Mouse (Mus musculus): Measurements from ENCODE around the gene Reps1. TPM values are rescaled to one million over a fixed set of nuclear protein-coding genes. Genes with fewer than 3 reads are reported as not detected.
A peak's percentile ranks its signal among the peaks of the same experiment; 100 is the strongest.

The Reps1 gene
- 27.7 and 32.5 TPM in 2 replicates for polyA plus RNA-seq (2014; fragmentation: Nextera tagmentation; extraction: Ambion mirVana)

GRCm38 (mm10) chr10:18055696-18056390 lies at the start of gene Reps1:
TSS of gene Reps1 (plus strand) at chr10:18055861.
- ATAC-seq (ENCODE audit: insufficient read depth) (peak; percentile 82), DNase-seq (peak; percentile 70)
- H3K9ac ChIP-seq = peak within 1 kb of the TSS; percentile 93
- no peak for TF ChIP-seq CTCF (IDR thresholded peaks at IDR 0.05; ENCODE audit: low read depth)
- peak within 1 kb of the TSS; percentile 97 for H3K4me3 ChIP-seq (ENCODE audit: low read depth, low read length)
- no peaks in the 10 kb centered on the region for H3K27me3 ChIP-seq (ENCODE audit: insufficient read depth, low read length)
- no peaks in the 10 kb centered on the region for H3K36me3 ChIP-seq (ENCODE audit: insufficient read depth)
- H3K4me2 ChIP-seq = peak within 1 kb of the TSS; percentile 82
- under 1% methylated on average over 83 of the region's 90 CpGs for WGBS
- peak within 1 kb of the TSS; percentile 91 for H3K27ac ChIP-seq (ENCODE audit: low read depth)
- no peaks in the 10 kb centered on the region for H3K9me3 ChIP-seq (ENCODE audit: low read depth, low read length)
- peaks cover 6% of the 10 kb centered on the region for H3K4me1 ChIP-seq (ENCODE audit: insufficient read depth)

- peaks cover 3% of the 10 kb centered on the region; the same call in 1 of the 2 replicates for H3K36me3 ChIP-seq (ENCODE audit: insufficient read depth)
- DNase-seq (no peak), ATAC-seq (ENCODE audit: insufficient read depth) (no peak)
- H3K27me3 ChIP-seq (ENCODE audit: insufficient read depth, low read length) = no peaks in the 10 kb centered on the region
- H3K4me3 ChIP-seq (ENCODE audit: low read depth, low read length) = no peak overlapping the region
- 93% methylated on average over 1 of the region's 1 CpGs for WGBS
- no peaks in the 10 kb centered on the region for H3K9me3 ChIP-seq (ENCODE audit: low read depth, low read length)
- no peaks in the 10 kb centered on the region for H3K4me1 ChIP-seq (ENCODE audit: insufficient read depth)
- no peak overlapping the region for H3K4me2 ChIP-seq
- H3K27ac ChIP-seq (ENCODE audit: low read depth) = no peak overlapping the region
- TF ChIP-seq CTCF (IDR thresholded peaks at IDR 0.05; ENCODE audit: low read depth) = no peak
- H3K9ac ChIP-seq = no peak overlapping the region
These were observed 48.9 kb upstream of the Reps1 start for GRCm38 (mm10) chr10:18006756-18007155.

- no peak for ATAC-seq (ENCODE audit: insufficient read depth)
- peaks cover 6% of the 10 kb centered on the region; the same call in 1 of the 2 replicates for H3K36me3 ChIP-seq (ENCODE audit: insufficient read depth)
- H3K4me3 ChIP-seq (ENCODE audit: low read depth, low read length) = no peak overlapping the region
- H3K27me3 ChIP-seq (ENCODE audit: insufficient read depth, low read length) = no peaks in the 10 kb centered on the region
- H3K9me3 ChIP-seq (ENCODE audit: low read depth, low read length) = no peaks in the 10 kb centered on the region
- no peak overlapping the region for H3K27ac ChIP-seq (ENCODE audit: low read depth)
- H3K4me2 ChIP-seq = no peak overlapping the region
- 89% methylated on average over 3 of the region's 3 CpGs for WGBS
- H3K4me1 ChIP-seq (ENCODE audit: insufficient read depth) = no peaks in the 10 kb centered on the region
- H3K9ac ChIP-seq = no peak overlapping the region
- DNase-seq = no peak
- no peak for TF ChIP-seq CTCF (IDR thresholded peaks at IDR 0.05; ENCODE audit: low read depth)
These were observed 48.4 kb upstream of the Reps1 start for GRCm38 (mm10) chr10:18007243-18007642.

- no peaks in the 10 kb centered on the region for H3K4me1 ChIP-seq (ENCODE audit: insufficient read depth)
- no peak overlapping the region for H3K9ac ChIP-seq
- DNase-seq (no peak), ATAC-seq (ENCODE audit: insufficient read depth) (no peak)
- TF ChIP-seq CTCF (IDR thresholded peaks at IDR 0.05; ENCODE audit: low read depth) = no peak
- no peak overlapping the region for H3K4me3 ChIP-seq (ENCODE audit: low read depth, low read length)
- H3K36me3 ChIP-seq (ENCODE audit: insufficient read depth) = peaks cover 6% of the 10 kb centered on the region; the same call in 1 of the 2 replicates
- H3K4me2 ChIP-seq = no peak overlapping the region
- no peak overlapping the region for H3K27ac ChIP-seq (ENCODE audit: low read depth)
- no peaks in the 10 kb centered on the region for H3K9me3 ChIP-seq (ENCODE audit: low read depth, low read length)
- no peaks in the 10 kb centered on the region for H3K27me3 ChIP-seq (ENCODE audit: insufficient read depth, low read length)
These were observed 47.5 kb upstream of the Reps1 start for GRCm38 (mm10) chr10:18008118-18008517.

GRCm38 (mm10) chr10:18009744-18010143 lies 45.9 kb upstream of the Reps1 start:
- no peaks in the 10 kb centered on the region for H3K4me1 ChIP-seq (ENCODE audit: insufficient read depth)
- H3K4me2 ChIP-seq = no peak overlapping the region
- H3K4me3 ChIP-seq (ENCODE audit: low read depth, low read length) = no peak overlapping the region
- no peak for TF ChIP-seq CTCF (IDR thresholded peaks at IDR 0.05; ENCODE audit: low read depth)
- no peak overlapping the region for H3K9ac ChIP-seq
- 83% methylated on average over 1 of the region's 1 CpGs for WGBS
- no peak for DNase-seq
- H3K9me3 ChIP-seq (ENCODE audit: low read depth, low read length) = no peaks in the 10 kb centered on the region
- ATAC-seq (ENCODE audit: insufficient read depth) = no peak
- H3K27me3 ChIP-seq (ENCODE audit: insufficient read depth, low read length) = no peaks in the 10 kb centered on the region
- H3K36me3 ChIP-seq (ENCODE audit: insufficient read depth) = peaks cover 11% of the 10 kb centered on the region; the same call in 1 of the 2 replicates
- no peak overlapping the region for H3K27ac ChIP-seq (ENCODE audit: low read depth)

- H3K27ac ChIP-seq (ENCODE audit: low read depth) = no peak overlapping the region
- no peaks in the 10 kb centered on the region for H3K27me3 ChIP-seq (ENCODE audit: insufficient read depth, low read length)
- 45% methylated on average over 5 of the region's 5 CpGs for WGBS
- no peaks in the 10 kb centered on the region for H3K9me3 ChIP-seq (ENCODE audit: low read depth, low read length)
- no peak overlapping the region for H3K4me2 ChIP-seq
- H3K36me3 ChIP-seq (ENCODE audit: insufficient read depth) = peaks cover 24% of the 10 kb centered on the region; the same call in 1 of the 2 replicates
- DNase-seq (no peak), ATAC-seq (ENCODE audit: insufficient read depth) (no peak)
- no peaks in the 10 kb centered on the region for H3K4me1 ChIP-seq (ENCODE audit: insufficient read depth)
- no peak for TF ChIP-seq CTCF (IDR thresholded peaks at IDR 0.05; ENCODE audit: low read depth)
- H3K9ac ChIP-seq = no peak overlapping the region
- H3K4me3 ChIP-seq (ENCODE audit: low read depth, low read length) = no peak overlapping the region
These were observed 43.9 kb upstream of the Reps1 start for GRCm38 (mm10) chr10:18011761-18012160.

GRCm38 (mm10) chr10:18020443-18020842 lies 35.2 kb upstream of the Reps1 start:
- H3K4me2 ChIP-seq = no peak overlapping the region
- 85% methylated on average over 7 of the region's 7 CpGs for WGBS

More at GRCm38 (mm10) chr10:18020443-18020842, 35.2 kb upstream of the Reps1 start:
- no peaks in the 10 kb centered on the region for H3K9me3 ChIP-seq (ENCODE audit: low read depth, low read length)
- H3K36me3 ChIP-seq (ENCODE audit: insufficient read depth) = peaks cover 26% of the 10 kb centered on the region
- no peak for DNase-seq
- no peak for TF ChIP-seq CTCF (IDR thresholded peaks at IDR 0.05; ENCODE audit: low read depth)
- 0 out of 2 replicates have a peak, but pooled peaks cover 5% of the 10 kb centered on the region for H3K4me1 ChIP-seq (ENCODE audit: insufficient read depth)
- H3K27ac ChIP-seq (ENCODE audit: low read depth) = no peak overlapping the region
- no peak overlapping the region for H3K4me3 ChIP-seq (ENCODE audit: low read depth, low read length)
- no peaks in the 10 kb centered on the region for H3K27me3 ChIP-seq (ENCODE audit: insufficient read depth, low read length)
- no peak for ATAC-seq (ENCODE audit: insufficient read depth)
- H3K9ac ChIP-seq = no peak overlapping the region
